Mouse (Mus musculus): ENCODE measurements around the gene Col16a1.

DNA sequence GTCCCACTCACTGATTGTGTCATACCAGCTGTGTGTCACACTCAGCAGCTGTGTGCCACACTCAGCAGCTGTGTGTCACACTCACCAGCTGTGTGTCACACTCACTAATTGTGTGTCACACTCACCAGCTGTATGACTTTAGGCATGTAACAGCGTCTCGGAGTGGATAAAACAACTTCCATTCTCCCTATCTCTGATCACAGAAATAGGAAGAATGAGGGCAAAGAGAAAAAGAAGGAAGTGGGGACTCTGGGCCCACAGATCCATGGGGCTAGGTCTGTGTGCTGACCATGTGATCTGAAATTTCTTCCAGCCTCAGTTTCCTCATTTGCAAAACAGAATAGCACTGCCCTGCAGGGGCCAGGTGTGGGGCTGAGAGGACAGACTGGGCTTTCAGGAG is 24.1 kb downstream of the Col16a1 start:
- TF ChIP-seq CTCF (IDR thresholded peaks at IDR 0.05; ENCODE audit: low read depth, low read length) = no peak
- TF ChIP-seq EP300 (IDR thresholded peaks at IDR 0.05; ENCODE audit: insufficient read depth, low read depth, low read length) = no peak
